Mouse (Mus musculus) E14TG2a.4 (cell line): ENCODE data around the gene Ankrd37.

Experiments used
- CTCF ChIP-seq: conservative IDR thresholded peaks from 2 replicates; pipeline ENCODE4 v1.5.1; 2014; ENCODE audit warnings: low read length
- POU5F1 ChIP-seq: IDR thresholded peaks from 2 replicates; pipeline ENCODE4 v1.6.1; 2014; ENCODE audit warnings: low read length, borderline replicate concordance

GRCm38 (mm10) chr8:45988189-45988588 lies 17.3 kb downstream of the Ankrd37 start:
- TF ChIP-seq CTCF (no peak), POU5F1 (no peak)
